Mouse (Mus musculus) stomach, embryonic 16.5 days (tissue): Measurements from ENCODE around the gene Tent5c. TPM values are rescaled to one million over a fixed set of nuclear protein-coding genes. Genes with fewer than 3 reads are reported as not detected.

Experiments
- ATAC-seq: fragments of 200-750 bp; cut with Nextera tagmentation; 2 replicates; pipeline ENCODE4 v1.8.0; 2017; ENCODE audit warnings: moderate number of reproducible peaks, moderate TSS enrichment; ENCODE audit not compliant: insufficient read depth, low FRiP score
- H3K27ac ChIP-seq: fragments of 300-500 bp; sonication (generic); 2 replicates; pipeline ENCODE4 v1.5.1; 2014; ENCODE audit warnings: low read length
- H3K27me3 ChIP-seq: fragments of 300-500 bp; sonication (generic); 2 replicates; pipeline ENCODE4 v1.6.1; 2014; ENCODE audit warnings: low read length, control low read depth, mixed read lengths; ENCODE audit not compliant: control insufficient read depth, insufficient read depth
- H3K36me3 ChIP-seq: fragments of 300-500 bp; sonication (generic); 2 replicates; pipeline ENCODE4 v1.6.1; 2014; ENCODE audit warnings: low read length; ENCODE audit not compliant: control insufficient read depth, insufficient read depth
- H3K4me1 ChIP-seq: fragments of 300-500 bp; sonication (generic); 2 replicates; pipeline ENCODE4 v1.6.1; 2014; ENCODE audit warnings: low read length, control low read depth, mixed read lengths; ENCODE audit not compliant: control insufficient read depth, insufficient read depth
- H3K4me2 ChIP-seq: fragments of 300-500 bp; sonication (generic); 2 replicates; pipeline ENCODE4 v1.6.1; 2014; ENCODE audit warnings: low read depth, low read length, mixed read lengths
- H3K4me3 ChIP-seq: fragments of 300-500 bp; sonication (generic); replicated peaks from 2 replicates; pipeline ENCODE4 v1.5.1; 2014; ENCODE audit warnings: mild to moderate bottlenecking, low read length
- H3K9ac ChIP-seq: fragments of 300-500 bp; sonication (generic); 2 replicates; pipeline ENCODE4 v1.6.1; 2014; ENCODE audit warnings: low read length
- H3K9me3 ChIP-seq: fragments of 300-500 bp; sonication (generic); replicated peaks from 2 replicates; pipeline ENCODE4 v1.6.1; 2016; ENCODE audit warnings: low read length, control low read depth; ENCODE audit not compliant: control insufficient read depth
- WGBS: fragments of 180-500 bp; shearing (Covaris S2); extraction: QIAGEN DNeasy Blood & Tissue Kit; methylation state at CpG from one replicate; pipeline ENCODE4 v1.1.7; 2014; 5-methylcytosine and 5-hydroxymethylcytosine counted together
- polyA plus RNA-seq: library from polyadenylated mRNA; unstranded; fragments of >200 nt; fragmentation: Nextera tagmentation; extraction: Ambion mirVana; gene quantifications from 2 replicates; pipeline ENCODE4 v1.2.1, GENCODE M21; 2015

Tent5c gene
- polyA plus RNA-seq, 1 experiment from 2014 or later, result 21.5 TPM

DNA sequence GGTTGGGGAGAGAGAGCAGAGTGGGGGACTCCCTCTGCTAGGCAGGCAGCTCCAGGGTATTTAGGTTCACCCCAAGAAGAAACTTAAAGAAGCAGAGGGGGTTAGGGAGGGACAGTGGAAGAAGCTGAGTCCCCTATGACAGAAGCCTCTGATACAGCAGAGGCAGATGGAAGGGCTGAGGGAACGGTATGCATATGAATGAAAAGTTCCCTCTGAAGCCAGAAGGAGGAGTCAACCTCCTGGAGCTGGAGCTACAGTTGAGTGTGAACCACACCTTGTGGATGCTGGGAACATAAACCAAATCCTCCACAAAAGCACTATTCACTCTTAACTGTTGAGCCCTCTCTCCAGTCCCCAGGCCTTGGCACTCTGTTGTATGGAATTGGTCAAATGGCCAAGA is 32.5 kb upstream of the Tent5c start:
- Histone ChIP-seq H3K9me3 (no peaks in the 10 kb centered on the region), H3K36me3 (no peaks in the 10 kb centered on the region), H3K27ac (no peak overlapping the region), H3K4me3 (no peak overlapping the region), H3K27me3 (no peaks in the 10 kb centered on the region), H3K4me1 (no peaks in the 10 kb centered on the region), H3K4me2 (no peak overlapping the region), H3K9ac (no peak overlapping the region)
- ATAC-seq, result no peak
- WGBS, result 60% methylated on average over 1 of the region's 1 CpGs

DNA sequence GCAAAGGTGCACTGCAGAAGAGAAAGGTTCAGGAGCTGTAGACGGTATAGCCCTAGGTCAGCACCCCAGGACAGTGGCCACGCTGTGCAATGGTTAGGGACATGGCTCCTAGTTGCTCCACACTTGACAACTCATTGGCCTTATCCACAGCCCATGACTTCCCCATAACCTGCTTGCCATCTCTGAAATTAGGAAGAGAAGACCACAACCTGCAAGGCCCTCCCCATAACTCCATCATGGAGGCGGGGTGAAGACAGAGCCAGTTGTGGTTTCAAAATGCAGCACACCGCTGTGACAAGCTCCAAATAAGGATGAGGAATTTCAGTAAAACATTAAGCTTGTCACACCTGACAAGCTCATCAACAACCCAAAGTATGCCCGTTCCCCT is 26.6 kb upstream of the Tent5c start:
- Histone ChIP-seq H3K9ac (no peak overlapping the region), H3K9me3 (no peaks in the 10 kb centered on the region), H3K4me3 (no peak overlapping the region), H3K4me2 (no peak overlapping the region), H3K36me3 (no peaks in the 10 kb centered on the region), H3K27ac (no peak overlapping the region), H3K27me3 (no peaks in the 10 kb centered on the region), H3K4me1 (no peaks in the 10 kb centered on the region)
- ATAC-seq, result no peak
- 78% methylated on average over 5 of the region's 5 CpGs for WGBS

DNA sequence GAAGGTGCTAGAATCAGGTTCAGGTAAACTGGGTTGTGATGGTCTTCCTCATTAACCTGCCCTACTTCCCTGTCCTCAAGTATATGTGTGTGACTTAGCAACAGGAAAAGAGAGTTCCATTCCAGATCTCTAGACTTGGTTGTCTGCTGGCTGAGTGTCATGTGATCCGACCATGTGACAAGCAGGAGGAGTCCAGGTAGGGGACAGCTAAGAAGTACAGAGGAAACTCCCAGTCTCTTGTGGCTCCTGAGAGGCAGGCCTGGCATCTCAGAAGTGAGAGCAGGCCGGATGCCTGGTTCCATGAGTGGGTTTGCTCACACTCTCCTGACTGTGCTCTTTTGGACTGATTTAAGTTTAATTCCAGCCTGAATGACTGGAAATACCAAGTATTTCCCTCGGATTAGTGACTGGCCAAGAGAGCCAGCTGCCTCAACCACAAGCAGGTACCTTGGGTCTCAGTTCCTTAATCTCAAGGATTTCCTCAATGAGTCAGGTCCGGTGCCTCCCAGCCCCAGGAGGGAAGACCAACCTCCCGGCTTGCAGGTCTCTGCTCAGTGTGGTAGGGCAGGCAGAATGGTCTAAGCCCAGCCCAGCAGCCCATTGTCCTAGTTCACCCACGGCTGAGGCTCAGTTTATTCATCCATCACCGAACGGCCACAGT is 26.1 kb upstream of the Tent5c start:
- Histone ChIP-seq H3K27ac (no peak overlapping the region), H3K4me2 (no peak overlapping the region), H3K9me3 (no peaks in the 10 kb centered on the region), H3K4me3 (no peak overlapping the region), H3K36me3 (no peaks in the 10 kb centered on the region), H3K9ac (no peak overlapping the region), H3K4me1 (no peaks in the 10 kb centered on the region), H3K27me3 (no peaks in the 10 kb centered on the region)
- 73% methylated on average over 8 of the region's 8 CpGs for WGBS
- no peak for ATAC-seq

DNA sequence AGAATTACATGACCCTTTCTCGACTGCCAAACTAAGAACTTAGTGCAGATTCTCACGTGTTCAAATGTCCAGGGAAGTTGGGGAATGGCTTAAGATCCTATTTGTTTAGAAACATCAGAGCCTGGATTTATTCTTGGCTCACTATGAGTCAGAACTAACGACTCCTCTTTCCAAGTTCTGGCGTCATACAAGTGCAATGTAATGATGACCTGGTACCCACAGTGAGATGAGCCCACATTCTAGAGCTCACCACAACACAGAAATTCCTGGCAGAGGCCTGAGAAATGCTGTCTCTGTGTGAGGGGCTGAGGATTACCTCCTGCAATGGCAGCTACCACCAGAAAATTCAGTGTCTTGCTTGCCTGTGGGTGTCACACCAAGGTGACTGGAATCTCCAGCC is 18.1 kb upstream of the Tent5c start:
- Histone ChIP-seq H3K27ac (no peak overlapping the region), H3K4me3 (no peak overlapping the region), H3K9ac (no peak overlapping the region), H3K4me2 (no peak overlapping the region), H3K9me3 (no peaks in the 10 kb centered on the region), H3K27me3 (no peaks in the 10 kb centered on the region), H3K4me1 (no peaks in the 10 kb centered on the region), H3K36me3 (no peaks in the 10 kb centered on the region)
- WGBS, result 55% methylated on average over 4 of the region's 4 CpGs
- no peak for ATAC-seq

DNA sequence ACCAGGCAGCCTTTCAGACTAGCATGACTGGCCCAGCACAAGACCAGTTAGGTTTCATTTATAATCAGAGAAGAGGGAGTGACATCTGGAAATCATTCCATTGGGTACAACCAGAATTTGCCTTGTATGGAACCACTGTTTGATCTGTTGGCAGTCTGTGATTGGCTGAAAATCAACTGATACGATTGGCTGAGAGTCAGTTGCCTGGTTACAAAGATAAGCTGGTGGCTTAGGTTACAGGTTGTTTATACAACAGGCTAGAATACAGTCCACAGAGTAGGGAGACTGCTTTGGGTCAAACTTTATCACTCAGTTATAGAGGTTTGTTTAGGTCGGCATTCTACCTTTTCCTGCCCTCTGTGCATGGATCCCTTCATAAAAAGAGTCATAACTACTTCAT is 17.6 kb upstream of the Tent5c start:
- H3K27ac ChIP-seq, result no peak overlapping the region
- H3K4me1 ChIP-seq, result no peaks in the 10 kb centered on the region
- no peak for ATAC-seq
- no peaks in the 10 kb centered on the region for H3K9me3 ChIP-seq
- no peak overlapping the region for H3K9ac ChIP-seq
- H3K4me2 ChIP-seq, result no peak overlapping the region
- no peak overlapping the region for H3K4me3 ChIP-seq
- no peaks in the 10 kb centered on the region for H3K27me3 ChIP-seq
- no peaks in the 10 kb centered on the region for H3K36me3 ChIP-seq
- 49% methylated on average over 2 of the region's 2 CpGs for WGBS

DNA sequence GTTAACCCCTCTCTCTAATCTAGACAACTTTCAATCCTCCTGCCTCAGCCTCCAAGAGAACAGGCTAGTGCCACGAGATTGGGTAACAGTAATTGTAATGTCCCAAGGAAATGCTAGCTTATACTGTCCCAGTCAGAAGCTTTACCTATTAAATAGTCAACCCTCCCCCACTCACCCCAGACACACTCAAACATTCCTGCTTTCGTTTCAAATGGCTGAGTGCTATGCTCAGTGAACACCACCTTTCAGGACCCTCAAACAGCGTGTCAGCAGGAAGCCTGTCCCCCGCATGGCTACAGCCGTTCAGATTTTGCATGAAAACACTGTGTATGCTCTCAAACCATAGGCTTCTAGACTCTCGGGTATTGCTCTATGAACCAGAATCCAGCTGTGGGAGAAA is 14.8 kb upstream of the Tent5c start:
- no peak overlapping the region for H3K9ac ChIP-seq
- WGBS, result 63% methylated on average over 6 of the region's 6 CpGs
- H3K4me2 ChIP-seq, result no peak overlapping the region
- H3K27ac ChIP-seq, result no peak overlapping the region
- H3K4me3 ChIP-seq, result no peak overlapping the region
- ATAC-seq, result no peak
- no peaks in the 10 kb centered on the region for H3K36me3 ChIP-seq
- H3K9me3 ChIP-seq, result no peaks in the 10 kb centered on the region
- no peaks in the 10 kb centered on the region for H3K27me3 ChIP-seq
- H3K4me1 ChIP-seq, result no peaks in the 10 kb centered on the region

DNA sequence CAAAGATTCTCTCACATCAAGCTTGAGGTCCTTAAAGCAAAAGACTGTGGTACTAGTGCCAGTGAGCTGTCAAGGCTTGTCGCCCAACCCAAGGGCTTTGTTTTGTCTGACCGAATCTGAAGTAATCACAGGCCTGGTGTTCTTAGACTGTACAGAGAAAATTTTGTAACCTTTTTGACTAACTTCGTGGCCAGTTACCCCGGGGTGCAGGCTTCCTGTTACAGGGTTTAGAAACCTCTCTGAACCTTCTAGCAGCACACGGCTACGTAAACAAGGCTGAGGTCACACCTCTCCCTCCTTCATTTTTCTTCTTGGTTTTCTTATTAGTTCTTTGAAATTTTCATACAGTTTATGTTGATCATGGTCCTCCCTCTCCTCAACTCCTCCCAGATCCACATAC is 13.4 kb upstream of the Tent5c start:
- 77% methylated on average over 6 of the region's 6 CpGs for WGBS
- Histone ChIP-seq H3K4me1 (no peaks in the 10 kb centered on the region), H3K9me3 (no peaks in the 10 kb centered on the region), H3K4me2 (no peak overlapping the region), H3K27ac (no peak overlapping the region), H3K36me3 (no peaks in the 10 kb centered on the region), H3K9ac (no peak overlapping the region), H3K4me3 (no peak overlapping the region), H3K27me3 (no peaks in the 10 kb centered on the region)
- ATAC-seq, result no peak

DNA sequence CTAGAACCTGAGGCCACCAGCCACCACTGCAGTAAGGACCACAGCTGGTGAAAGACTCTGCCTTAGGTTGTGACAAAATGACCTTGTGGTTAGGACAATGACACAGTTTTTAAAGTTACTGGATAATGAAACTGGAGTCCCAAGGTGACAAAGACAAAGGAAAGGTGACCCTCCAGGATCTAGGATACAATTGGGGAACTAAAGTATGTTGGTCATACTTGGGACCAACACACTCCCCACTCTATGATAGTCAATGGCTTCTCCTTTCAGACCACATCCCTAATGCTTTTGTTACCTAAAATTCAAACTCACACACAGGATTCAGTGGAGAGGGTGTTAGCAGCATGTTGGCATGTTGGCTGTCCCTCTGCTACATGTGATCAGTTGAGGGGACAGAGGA is 12.8 kb upstream of the Tent5c start:
- no peak overlapping the region for H3K4me3 ChIP-seq
- no peak overlapping the region for H3K27ac ChIP-seq
- no peak overlapping the region for H3K4me2 ChIP-seq
- H3K9me3 ChIP-seq, result no peaks in the 10 kb centered on the region
- H3K36me3 ChIP-seq, result no peaks in the 10 kb centered on the region
- no peaks in the 10 kb centered on the region for H3K4me1 ChIP-seq
- H3K27me3 ChIP-seq, result no peaks in the 10 kb centered on the region
- no peak overlapping the region for H3K9ac ChIP-seq
- ATAC-seq, result no peak

DNA sequence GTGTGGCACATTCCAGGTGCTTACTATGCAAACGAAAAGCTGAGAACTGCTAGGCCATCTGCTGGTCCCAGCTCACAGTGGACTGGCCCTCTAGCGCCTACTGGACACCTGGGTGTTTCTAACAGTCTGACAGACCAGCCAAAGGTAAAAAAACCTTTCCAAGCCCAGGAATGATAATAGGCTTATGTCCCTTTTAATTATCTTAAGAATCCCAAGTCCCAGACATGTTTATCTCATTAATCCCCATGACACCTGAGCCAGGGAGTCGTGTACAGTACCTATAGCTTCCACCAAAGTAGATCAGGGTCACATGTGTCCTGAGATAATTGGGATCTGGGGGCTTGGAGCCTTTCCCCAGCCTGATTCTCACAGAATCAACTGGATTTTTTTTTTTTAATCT is 7.0 kb upstream of the Tent5c start:
- H3K4me2 ChIP-seq, result no peak overlapping the region
- 68% methylated on average over 3 of the region's 3 CpGs for WGBS
- no peak overlapping the region for H3K27ac ChIP-seq
- H3K9ac ChIP-seq, result no peak overlapping the region
- H3K4me1 ChIP-seq, result no peaks in the 10 kb centered on the region
- H3K4me3 ChIP-seq, result no peak overlapping the region
- no peaks in the 10 kb centered on the region for H3K27me3 ChIP-seq
- no peaks in the 10 kb centered on the region for H3K36me3 ChIP-seq
- H3K9me3 ChIP-seq, result no peaks in the 10 kb centered on the region
- ATAC-seq, result no peak

DNA sequence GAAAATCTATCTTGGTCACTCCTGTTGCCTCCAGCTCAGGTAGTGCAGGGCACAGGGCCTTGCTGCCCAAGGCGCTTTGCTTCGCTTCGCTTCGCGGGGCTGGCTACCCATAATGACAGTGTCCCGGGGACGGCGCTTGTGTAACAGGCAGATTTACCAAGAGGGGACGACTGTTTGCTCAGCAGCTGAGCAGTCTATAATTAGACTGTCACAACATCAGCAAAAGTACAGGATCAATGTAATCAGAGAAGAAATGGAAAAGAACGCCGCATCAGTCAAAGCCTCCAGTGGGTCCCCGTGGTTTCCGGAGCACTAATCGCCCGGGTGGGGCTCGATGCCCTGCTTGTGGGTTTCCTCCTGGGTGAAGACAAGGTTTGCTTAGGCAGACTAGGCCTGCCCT is 6.3 kb upstream of the Tent5c start:
- ATAC-seq, result no peak
- WGBS, result 83% methylated on average over 16 of the region's 16 CpGs
- no peaks in the 10 kb centered on the region for H3K9me3 ChIP-seq
- H3K27me3 ChIP-seq, result no peaks in the 10 kb centered on the region
- 0 out of 2 replicates have a peak, but pooled peaks cover 2% of the 10 kb centered on the region for H3K4me1 ChIP-seq
- H3K4me2 ChIP-seq, result no peak overlapping the region
- H3K4me3 ChIP-seq, result no peak overlapping the region
- H3K9ac ChIP-seq, result no peak overlapping the region
- no peak overlapping the region for H3K27ac ChIP-seq
- H3K36me3 ChIP-seq, result no peaks in the 10 kb centered on the region
